Mouse (Mus musculus) G1E (cell line): Measurements from ENCODE around the gene Nos1. TPM values are rescaled to one million over a fixed set of nuclear protein-coding genes. Genes with fewer than 3 reads are reported as not detected.

ENCODE experiments used
- ATAC-seq: 2 replicates; pipeline ENCODE4 v1.8.0; 2016; ENCODE audit warnings: mild to moderate bottlenecking; ENCODE audit not compliant: insufficient number of reproducible peaks, poor library complexity, low FRiP score, severe bottlenecking; ENCODE audit errors: extremely low read depth
- DNase-seq: peaks from one replicate; pipeline ENCODE4 v3.0.0; 2012; ENCODE audit warnings: low spot score
- H3K27me3 ChIP-seq: 2 replicates; pipeline ENCODE4 v1.6.1; 2012; ENCODE audit warnings: mild to moderate bottlenecking, low read length, inconsistent platforms; ENCODE audit not compliant: insufficient read depth
- H3K36me3 ChIP-seq: replicated peaks from 2 replicates; pipeline ENCODE3; 2012; ENCODE audit warnings: mild to moderate bottlenecking, inconsistent platforms
- H3K4me1 ChIP-seq: 2 replicates; pipeline ENCODE4 v1.6.1; 2012; ENCODE audit warnings: low read depth, low read length, inconsistent platforms, mixed read lengths; ENCODE audit not compliant: insufficient read depth
- H3K4me3 ChIP-seq: 2 replicates; pipeline ENCODE4 v1.5.1; 2012; ENCODE audit warnings: low read depth, mild to moderate bottlenecking, inconsistent platforms, low read length, moderate library complexity, mixed read lengths
- H3K9me3 ChIP-seq: replicated peaks from 2 replicates; pipeline ENCODE4 v1.6.1; 2012; ENCODE audit warnings: inconsistent platforms
- CTCF ChIP-seq: IDR thresholded peaks from 2 replicates; pipeline ENCODE4 v1.5.1; 2012; ENCODE audit warnings: low read depth, low read length, inconsistent platforms, mixed read lengths
- GATA1 ChIP-seq: IDR thresholded peaks from 2 replicates; pipeline ENCODE4 v1.6.1; 2012; ENCODE audit warnings: borderline replicate concordance, low read length, inconsistent platforms, mixed read lengths
- GATA2 ChIP-seq: IDR thresholded peaks from 2 replicates; pipeline ENCODE4 v1.6.1; 2012; ENCODE audit warnings: low read depth, low read length, inconsistent platforms, borderline replicate concordance
- POLR2AphosphoS5 ChIP-seq: IDR thresholded peaks from 2 replicates; pipeline ENCODE4 v1.6.1; 2012; ENCODE audit warnings: low read depth, low read length, inconsistent platforms; ENCODE audit not compliant: insufficient replicate concordance
- TAL1 ChIP-seq: conservative IDR thresholded peaks from 2 replicates; pipeline ENCODE4 v1.6.1; 2012; ENCODE audit warnings: low read depth, low read length, inconsistent platforms, mixed read lengths
- polyA plus RNA-seq: library from polyadenylated mRNA; stranded (reverse); fragments of >175 nt; gene quantifications from 2 replicates; pipeline ENCODE4 v1.2.3, GENCODE M21; 2012
- total RNA-seq, 2 experiments: library from RNA; stranded (forward) in 1 of 2; stranded (reverse) in 1 of 2; fragments of 200-1000 nt in 1 of 2; fragments of >200 nt in 1 of 2; fragmentation: Nextera tagmentation in 1 of 2; gene quantifications; 2 replicates each; pipeline ENCODE4 v1.2.3; 2014 to 2017

Gene Nos1
- total and polyA plus RNA-seq, 3 experiments: 0.05 TPM; not detected in 2

GRCm38 (mm10) chr5:117802071-117802521, 21.3 kb downstream of the Nos1 start:
- DNase-seq: no peak
- H3K36me3 ChIP-seq: no peaks in the 10 kb centered on the region
- H3K4me3 ChIP-seq: no peak overlapping the region
- H3K4me1 ChIP-seq: no peaks in the 10 kb centered on the region
- no peak for ATAC-seq
- H3K9me3 ChIP-seq: peaks cover 82% of the 10 kb centered on the region
- no peaks in the 10 kb centered on the region for H3K27me3 ChIP-seq
- no peak for TF ChIP-seq GATA1
- TF ChIP-seq CTCF: no peak
- TF ChIP-seq GATA2: no peak
- TF ChIP-seq TAL1: no peak
- TF ChIP-seq POLR2AphosphoS5: no peak

DNA sequence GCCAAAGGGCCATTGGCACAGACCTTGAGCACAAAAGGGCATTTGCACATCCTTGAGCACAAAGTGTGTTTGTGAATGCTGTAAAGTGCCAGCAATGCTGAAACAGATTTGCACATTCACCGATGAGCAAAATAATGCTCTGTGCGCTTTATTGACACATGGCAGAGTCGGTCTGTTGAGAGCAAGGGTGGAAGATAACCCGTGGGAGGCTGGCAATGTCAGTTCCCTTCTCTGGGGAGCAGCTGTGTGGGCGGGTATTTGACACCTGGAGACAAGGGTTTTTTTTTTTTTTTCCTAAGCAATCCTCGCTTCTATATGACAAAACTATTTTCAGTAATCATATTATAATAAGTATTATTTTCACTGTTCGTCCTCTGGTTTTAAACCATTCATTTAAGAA, 22.7 kb downstream of the Nos1 start:
- H3K27me3 ChIP-seq: no peaks in the 10 kb centered on the region
- peaks cover 83% of the 10 kb centered on the region for H3K9me3 ChIP-seq
- TF ChIP-seq GATA2 (no peak), CTCF (no peak), TAL1 (no peak), POLR2AphosphoS5 (no peak), GATA1 (no peak)
- no peak for ATAC-seq
- H3K4me3 ChIP-seq: no peak overlapping the region
- DNase-seq: no peak
- no peaks in the 10 kb centered on the region for H3K36me3 ChIP-seq
- no peaks in the 10 kb centered on the region for H3K4me1 ChIP-seq

DNA sequence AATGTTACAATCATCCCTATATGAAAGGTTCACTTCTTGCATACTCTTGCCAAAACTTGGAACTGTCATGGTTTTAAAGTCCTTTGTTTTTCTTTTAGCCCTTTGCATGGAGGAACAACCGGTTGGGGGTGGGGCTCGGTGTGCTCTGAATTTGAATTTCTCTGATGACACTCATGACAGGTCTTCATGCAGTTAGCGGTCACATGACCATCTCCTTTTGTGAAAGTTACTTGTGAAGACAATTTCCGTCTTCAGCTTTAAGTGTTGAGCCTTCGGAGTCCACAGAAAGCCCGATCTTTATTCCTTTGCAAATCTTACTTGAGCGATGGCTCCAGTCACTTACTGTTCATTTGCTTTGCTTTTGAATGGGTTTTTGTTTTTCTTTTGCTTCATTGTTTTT, 30.1 kb downstream of the Nos1 start:
- peaks cover 88% of the 10 kb centered on the region for H3K9me3 ChIP-seq
- ATAC-seq (no peak), DNase-seq (no peak)
- no peaks in the 10 kb centered on the region for H3K27me3 ChIP-seq
- H3K36me3 ChIP-seq: no peaks in the 10 kb centered on the region
- no peak overlapping the region for H3K4me3 ChIP-seq
- H3K4me1 ChIP-seq: no peaks in the 10 kb centered on the region
- TF ChIP-seq GATA1 (no peak), TAL1 (no peak), CTCF (no peak), POLR2AphosphoS5 (no peak), GATA2 (no peak)

- DNase-seq (no peak), ATAC-seq (no peak)
- Histone ChIP-seq H3K27me3 (no peaks in the 10 kb centered on the region), H3K36me3 (no peaks in the 10 kb centered on the region), H3K4me3 (no peak overlapping the region), H3K9me3 (peaks cover 90% of the 10 kb centered on the region), H3K4me1 (no peaks in the 10 kb centered on the region)
- no peak for TF ChIP-seq CTCF
- TF ChIP-seq GATA2: no peak
- TF ChIP-seq POLR2AphosphoS5: no peak
- no peak for TF ChIP-seq TAL1
Measured at GRCm38 (mm10) chr5:117818800-117819199, 38.0 kb downstream of the Nos1 start.

DNA sequence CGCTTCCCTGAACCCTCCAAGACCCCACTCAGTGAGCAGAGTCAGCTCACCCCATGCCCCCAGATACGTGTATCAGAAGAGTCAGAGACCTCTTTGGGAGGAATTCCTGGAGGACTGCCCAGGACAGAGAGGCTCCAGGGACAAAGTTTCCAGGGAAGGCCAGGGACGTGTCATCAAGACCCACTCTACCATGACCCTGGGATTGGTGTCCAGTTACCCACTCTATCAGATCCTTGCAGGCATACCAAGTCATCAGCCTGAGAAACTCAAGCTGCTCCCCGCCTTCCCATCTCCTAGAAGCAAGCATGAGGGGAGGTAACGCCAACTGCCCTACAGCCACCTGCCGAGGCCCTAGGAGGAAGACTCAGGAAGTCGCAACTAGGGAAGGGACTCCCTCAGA, 39.6 kb downstream of the Nos1 start:
- no peaks in the 10 kb centered on the region for H3K36me3 ChIP-seq
- H3K27me3 ChIP-seq: no peaks in the 10 kb centered on the region
- H3K9me3 ChIP-seq: peaks cover 90% of the 10 kb centered on the region
- ATAC-seq (no peak), DNase-seq (no peak)
- TF ChIP-seq GATA2: no peak
- no peak for TF ChIP-seq TAL1
- no peak for TF ChIP-seq GATA1
- no peak for TF ChIP-seq POLR2AphosphoS5
- TF ChIP-seq CTCF: no peak
- H3K4me1 ChIP-seq: no peaks in the 10 kb centered on the region
- no peak overlapping the region for H3K4me3 ChIP-seq

DNA sequence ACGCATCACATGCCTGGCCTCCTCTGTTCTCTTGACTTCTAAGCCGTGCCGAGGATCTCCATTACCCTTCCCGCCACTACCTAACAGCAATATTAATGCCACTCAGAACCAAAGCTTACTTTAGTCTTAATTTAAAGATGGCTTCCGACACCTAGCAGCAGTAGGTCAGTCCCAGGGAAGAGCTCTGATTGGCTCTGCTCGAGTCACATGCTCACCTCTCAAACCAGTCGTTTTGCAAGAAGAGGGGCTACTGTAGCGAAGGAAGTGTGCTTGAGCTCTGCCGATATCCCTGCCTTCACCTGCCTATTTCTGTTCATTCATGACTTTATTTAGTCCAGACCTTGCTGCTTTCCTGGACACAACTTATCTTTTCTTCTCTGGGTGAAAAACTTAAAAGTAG, 43.0 kb downstream of the Nos1 start:
- Histone ChIP-seq H3K36me3 (no peaks in the 10 kb centered on the region), H3K27me3 (no peaks in the 10 kb centered on the region), H3K4me1 (no peaks in the 10 kb centered on the region), H3K9me3 (peaks cover 85% of the 10 kb centered on the region), H3K4me3 (no peak overlapping the region)
- TF ChIP-seq TAL1 (no peak), POLR2AphosphoS5 (no peak), CTCF (no peak), GATA2 (no peak), GATA1 (no peak)
- ATAC-seq (no peak), DNase-seq (no peak)

DNA sequence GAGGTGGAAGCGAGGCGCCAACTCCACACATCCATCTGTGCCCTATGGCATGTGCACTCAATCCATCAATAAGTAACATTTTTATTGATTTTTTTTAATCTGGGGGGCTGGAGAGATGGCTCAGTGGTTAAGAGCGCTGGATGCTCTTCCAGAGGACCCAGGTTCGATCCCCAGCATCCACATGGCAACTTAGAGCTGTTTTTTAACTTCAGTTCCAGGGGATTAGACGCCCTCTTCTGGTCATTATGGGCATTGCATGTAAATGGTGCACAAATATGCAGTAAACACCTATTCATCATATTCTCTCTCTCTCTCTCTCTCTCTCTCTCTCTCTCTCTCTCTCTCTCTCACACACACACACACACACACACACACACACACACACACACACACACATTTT, 43.7 kb downstream of the Nos1 start:
- Histone ChIP-seq H3K4me1 (no peaks in the 10 kb centered on the region), H3K27me3 (no peaks in the 10 kb centered on the region), H3K4me3 (no peak overlapping the region), H3K9me3 (peaks cover 87% of the 10 kb centered on the region), H3K36me3 (no peaks in the 10 kb centered on the region)
- no peak for TF ChIP-seq GATA1
- ATAC-seq: no peak
- no peak for DNase-seq
